ENCODE assay signal across 14 mouse cellular contexts in genomic region chr7:83976413-83976958, GRCm38 (mm10).
"Had no signal": no experiment of that assay in that cellular context is flagged by ENCODE, and none has a peak within 500 bp of the region (broad histone marks: within the 10 kb centered on the region; RNA-seq: fewer than 3 reads in every experiment).

No protein-coding gene starts in this region.

- H3K9ac ChIP-seq: limb, embryonic 12.5 days; liver, embryonic 13.5 days; midbrain, embryonic 15.5 days; neural tube, embryonic 13.5 days had no signal

- H3K4me2 ChIP-seq: limb, embryonic 12.5 days; liver, embryonic 13.5 days; midbrain, embryonic 11.5 days; midbrain, embryonic 15.5 days; neural tube, embryonic 13.5 days had no signal

- DNase-seq: kidney, adult 9 months; kidney, postnatal 4 days; liver; liver, embryonic 13.5 days; lung, adult 18-20 months; lung, postnatal 36 days; thymus, postnatal 4 days had no signal

- H3K4me3 ChIP-seq: layer of hippocampus, adult 2 months; limb, embryonic 12.5 days; liver, embryonic 13.5 days; midbrain, embryonic 15.5 days; neural tube, embryonic 13.5 days had no signal

- H3K36me3 ChIP-seq: limb, embryonic 12.5 days; liver, embryonic 13.5 days; midbrain, embryonic 15.5 days; neural tube, embryonic 13.5 days had no signal

- H3K27me3 ChIP-seq: limb, embryonic 12.5 days; liver, embryonic 13.5 days; midbrain, embryonic 15.5 days; neural tube, embryonic 13.5 days had no signal

- H3K9me3 ChIP-seq: limb, embryonic 12.5 days; liver, embryonic 13.5 days; midbrain, embryonic 15.5 days; neural tube, embryonic 13.5 days had no signal

- H3K27ac ChIP-seq: kidney, postnatal 0 days; layer of hippocampus, adult 2 months; limb, embryonic 12.5 days; liver, embryonic 13.5 days; midbrain, embryonic 15.5 days; neural tube, embryonic 13.5 days; stomach, postnatal 0 days had no signal

- ATAC-seq: midbrain, embryonic 15.5 days had no signal

- H3K4me1 ChIP-seq: limb, embryonic 12.5 days; liver, embryonic 13.5 days; midbrain, embryonic 15.5 days; neural tube, embryonic 13.5 days had no signal
